Mouse (Mus musculus) forebrain, embryonic 11.5 days (tissue): ENCODE data around the gene B3gat3. TPM values are rescaled to one million over a fixed set of nuclear protein-coding genes. Genes with fewer than 3 reads are reported as not detected.
A peak's percentile ranks its signal among the peaks of the same experiment; 100 is the strongest.

ENCODE experiments used
- ATAC-seq: fragments of 200-750 bp; cut with Nextera tagmentation; replicated peaks from 2 replicates; pipeline ENCODE4 v1.8.0; 2017; ENCODE audit warnings: moderate TSS enrichment; ENCODE audit not compliant: low FRiP score
- DNase-seq: peaks from one replicate; pipeline ENCODE4 v3.0.0-alpha.2; 2017; ENCODE audit warnings: low spot score
- H3K27ac ChIP-seq: fragments of 300-500 bp; sonication (generic); 2 replicates; pipeline ENCODE4 v1.5.1; 2014; ENCODE audit warnings: low read depth, low read length
- H3K27me3 ChIP-seq: fragments of 300-500 bp; sonication (generic); 2 replicates; pipeline ENCODE4 v1.6.1; 2014; ENCODE audit warnings: mild to moderate bottlenecking, low read length, mixed read lengths; ENCODE audit not compliant: control insufficient read depth, insufficient read depth
- H3K36me3 ChIP-seq: fragments of 300-500 bp; sonication (generic); 2 replicates; pipeline ENCODE4 v1.6.1; 2014; ENCODE audit warnings: mild to moderate bottlenecking, low read length, moderate library complexity, mixed read lengths; ENCODE audit not compliant: control insufficient read depth, insufficient read depth
- H3K4me1 ChIP-seq: fragments of 300-500 bp; sonication (generic); replicated peaks from 2 replicates; pipeline ENCODE4 v1.6.1; 2014; ENCODE audit warnings: low read length, mixed read lengths; ENCODE audit not compliant: control insufficient read depth, insufficient read depth
- H3K4me2 ChIP-seq: fragments of 300-500 bp; sonication (generic); 2 replicates; pipeline ENCODE4 v1.6.1; 2014; ENCODE audit warnings: low read depth, mild to moderate bottlenecking, low read length, moderate library complexity, mixed read lengths; ENCODE audit not compliant: severe bottlenecking
- H3K4me3 ChIP-seq: fragments of 300-500 bp; sonication (generic); 2 replicates; pipeline ENCODE4 v1.5.1; 2014; ENCODE audit warnings: low read depth, low read length
- H3K9ac ChIP-seq: fragments of 300-500 bp; sonication (generic); 2 replicates; pipeline ENCODE4 v1.6.1; 2014; ENCODE audit warnings: low read length
- H3K9me3 ChIP-seq: fragments of 300-500 bp; sonication (generic); 2 replicates; pipeline ENCODE4 v1.6.1; 2016; ENCODE audit warnings: low read length, mixed read lengths; ENCODE audit not compliant: control insufficient read depth
- WGBS: fragments of 180-500 bp; shearing (Covaris S2); extraction: QIAGEN DNeasy Blood & Tissue Kit; methylation state at CpG from one replicate; pipeline ENCODE4 v1.1.7; 2014; 5-methylcytosine and 5-hydroxymethylcytosine counted together
- polyA plus RNA-seq: library from polyadenylated mRNA; unstranded; fragments of >200 nt; fragmentation: Nextera tagmentation; extraction: Ambion mirVana; gene quantifications from 2 replicates; pipeline ENCODE4 v1.2.1, GENCODE M21; 2014

Gene B3gat3
- polyA plus RNA-seq, 1 experiment from 2014 or later = 55.0 TPM

- Histone ChIP-seq H3K9me3 (no peaks in the 10 kb centered on the region), H3K4me1 (peaks cover 11% of the 10 kb centered on the region; the same call in 1 of the 2 replicates), H3K4me3 (peak within 1 kb of the TSS; percentile 64), H3K4me2 (peak within 1 kb of the TSS; percentile 86), H3K27ac (peak within 1 kb of the TSS; percentile 25; the same call in 1 of the 2 replicates), H3K9ac (peak within 1 kb of the TSS; percentile 79), H3K27me3 (no peaks in the 10 kb centered on the region), H3K36me3 (no peaks in the 10 kb centered on the region; the same call in 1 of the 2 replicates)
- WGBS = under 1% methylated on average over 47 of the region's 74 CpGs
- DNase-seq = peak; percentile 79
- peak; percentile 82 for ATAC-seq
Observed at GRCm38 (mm10) chr19:8929224-8930088, 9.3 kb downstream of the B3gat3 start, which contains the start of the genes Rom1 and Eml3. Gene Rom1, minus strand, starts transcription at chr19:8929356. Gene Eml3, plus strand, starts transcription at chr19:8929552.

- Histone ChIP-seq H3K36me3 (no peaks in the 10 kb centered on the region; the same call in 1 of the 2 replicates), H3K4me1 (peaks cover 11% of the 10 kb centered on the region; the same call in 1 of the 2 replicates), H3K4me2 (peak overlapping the region; percentile 86), H3K4me3 (peak overlapping the region; percentile 64), H3K9me3 (no peaks in the 10 kb centered on the region), H3K27me3 (no peaks in the 10 kb centered on the region), H3K9ac (peak overlapping the region; percentile 79), H3K27ac (no peak overlapping the region)
- ATAC-seq = no peak
- WGBS = 18% methylated on average over 11 of the region's 11 CpGs
- DNase-seq = no peak
Observed at GRCm38 (mm10) chr19:8930117-8930516, 9.9 kb downstream of the B3gat3 start.

GRCm38 (mm10) chr19:8930771-8931170 lies 10.6 kb downstream of the B3gat3 start:
- H3K27ac ChIP-seq = no peak overlapping the region
- no peaks in the 10 kb centered on the region; the same call in 1 of the 2 replicates for H3K36me3 ChIP-seq
- 81% methylated on average over 7 of the region's 7 CpGs for WGBS

GRCm38 (mm10) chr19:8936736-8937135 lies 16.6 kb downstream of the B3gat3 start:
- H3K36me3 ChIP-seq = no peaks in the 10 kb centered on the region; the same call in 1 of the 2 replicates
- no peak overlapping the region for H3K9ac ChIP-seq

More at GRCm38 (mm10) chr19:8930771-8931170, 10.6 kb downstream of the B3gat3 start:
- Histone ChIP-seq H3K4me3 (no peak overlapping the region), H3K9ac (no peak overlapping the region; the same call in 1 of the 2 replicates), H3K4me1 (peaks cover 11% of the 10 kb centered on the region; the same call in 1 of the 2 replicates), H3K4me2 (no peak overlapping the region; the same call in 1 of the 2 replicates), H3K9me3 (no peaks in the 10 kb centered on the region), H3K27me3 (no peaks in the 10 kb centered on the region)
- DNase-seq (no peak), ATAC-seq (no peak)

GRCm38 (mm10) chr19:8940526-8941133 lies 20.5 kb downstream of the B3gat3 start:
- Histone ChIP-seq H3K9me3 (no peaks in the 10 kb centered on the region), H3K36me3 (peaks cover under 1% of the 10 kb centered on the region; the same call in 1 of the 2 replicates), H3K9ac (peak overlapping the region; percentile 99; the same call in 1 of the 2 replicates), H3K27ac (peak overlapping the region; percentile 94), H3K4me3 (peak overlapping the region; percentile 97), H3K4me2 (peak overlapping the region; percentile 65), H3K4me1 (peaks cover 15% of the 10 kb centered on the region; the same call in 1 of the 2 replicates), H3K27me3 (no peaks in the 10 kb centered on the region)
- 83% methylated on average over 15 of the region's 15 CpGs for WGBS
- no peak for ATAC-seq
- peak; percentile 51 for DNase-seq

More at GRCm38 (mm10) chr19:8936736-8937135, 16.6 kb downstream of the B3gat3 start:
- Histone ChIP-seq H3K27me3 (no peaks in the 10 kb centered on the region), H3K4me1 (peaks cover 6% of the 10 kb centered on the region; the same call in 1 of the 2 replicates), H3K4me2 (no peak overlapping the region), H3K9me3 (no peaks in the 10 kb centered on the region), H3K27ac (no peak overlapping the region), H3K4me3 (no peak overlapping the region)
- ATAC-seq (no peak), DNase-seq (no peak)
- 81% methylated on average over 2 of the region's 2 CpGs for WGBS

GRCm38 (mm10) chr19:8941136-8941514 lies 21.0 kb downstream of the B3gat3 start:
- Histone ChIP-seq H3K9ac (peak overlapping the region; percentile 99), H3K4me2 (peak overlapping the region; percentile 65)

GRCm38 (mm10) chr19:8941515-8942217 lies 21.5 kb downstream of the B3gat3 start, which contains the start of gene Mta2:
Gene Mta2, plus strand, starts transcription at chr19:8941875.
- peak within 1 kb of the TSS; percentile 65 for H3K4me2 ChIP-seq
- no peaks in the 10 kb centered on the region for H3K27me3 ChIP-seq
- H3K36me3 ChIP-seq = peaks cover 9% of the 10 kb centered on the region
- H3K9ac ChIP-seq = peak within 1 kb of the TSS; percentile 99
- peak within 1 kb of the TSS; percentile 97 for H3K4me3 ChIP-seq
- DNase-seq (peak; percentile 99), ATAC-seq (peak; percentile 97)
- peak within 1 kb of the TSS; percentile 94 for H3K27ac ChIP-seq
- no peaks in the 10 kb centered on the region for H3K9me3 ChIP-seq
- WGBS = under 1% methylated on average over 64 of the region's 64 CpGs
- peaks cover 15% of the 10 kb centered on the region; the same call in 1 of the 2 replicates for H3K4me1 ChIP-seq

More at GRCm38 (mm10) chr19:8941136-8941514, 21.0 kb downstream of the B3gat3 start:
- Histone ChIP-seq H3K4me1 (peaks cover 15% of the 10 kb centered on the region; the same call in 1 of the 2 replicates), H3K27me3 (no peaks in the 10 kb centered on the region), H3K36me3 (peaks cover 6% of the 10 kb centered on the region), H3K9me3 (no peaks in the 10 kb centered on the region), H3K4me3 (peak overlapping the region; percentile 97), H3K27ac (peak overlapping the region; percentile 94)
- no peak for DNase-seq
- WGBS = 41% methylated on average over 10 of the region's 10 CpGs
- ATAC-seq = peak; percentile 47
